9 mouse cellular contexts compared by ENCODE assay signal in the genomic region with DNA sequence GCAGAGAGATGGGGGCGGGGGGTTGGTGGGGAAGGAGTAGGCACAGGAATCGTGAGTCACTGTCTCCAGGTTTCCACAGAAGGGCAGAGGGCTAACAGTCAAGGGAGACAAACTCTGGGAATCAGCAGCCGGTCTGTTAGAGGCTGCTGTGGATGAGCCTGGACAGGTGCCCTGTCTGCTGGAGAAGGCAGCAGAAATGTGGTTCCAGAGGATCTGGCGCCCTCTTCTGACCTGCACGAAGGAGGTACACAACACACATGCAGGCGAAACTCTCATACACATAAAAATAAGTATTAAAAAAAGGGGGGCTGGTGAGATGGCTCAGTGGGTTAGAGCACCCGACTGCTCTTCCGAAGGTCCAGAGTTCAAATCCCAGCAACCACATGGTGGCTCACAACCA. TPM values are rescaled to one million over a fixed set of nuclear protein-coding genes. Genes with fewer than 3 reads are reported as not detected.
A peak's percentile ranks its signal among the peaks of the same experiment; 100 is the strongest.
DNase-seq lines count a peak whose midpoint lies in the region; ATAC-seq and TF ChIP-seq lines count a peak whose summit lies in the region.
"Had no signal": no experiment of that assay in that cellular context is flagged by ENCODE, and none has a peak within 500 bp of the region (broad histone marks: within the 10 kb centered on the region; RNA-seq: fewer than 3 reads in every experiment).

No protein-coding gene starts in this region.

- 51% methylated on average over 8 of the region's 8 CpGs for WGBS in hindbrain, postnatal 0 days
- 45% methylated on average over 8 of the region's 8 CpGs for WGBS in hindbrain, embryonic 16.5 days
- WGBS in heart, adult 2 months: 37% methylated on average over 8 of the region's 8 CpGs

- dilution Hi-C loops in CH12.LX (cut with MboI; ENCODE audit: extremely low pct_ligation_motif_present, extremely low pct_unique_long_range_greater_than_20kb, low sequenced_read_pairs): no loop called here

- H3K9me3 ChIP-seq in hindbrain, postnatal 0 days (ENCODE audit: low read length): no peaks in the 10 kb centered on the region
- H3K9me3 ChIP-seq in hindbrain, embryonic 16.5 days (ENCODE audit: control insufficient read depth, low read length): no peaks in the 10 kb centered on the region
- peaks cover 1% of the 10 kb centered on the region for H3K9me3 ChIP-seq in CH12.LX (replicated peaks; ENCODE audit: low read length)
- H3K9me3 ChIP-seq: limb, embryonic 13.5 days had no signal

- peak; percentile 9 for DNase-seq in hindbrain, postnatal 0 days (ENCODE audit: low spot score)
- peak; percentile 17 for DNase-seq in CH12.LX (ENCODE audit: extremely low read depth)
- peak; percentile 13 to 24 for DNase-seq in adrenal gland, postnatal 36 days
- peak; percentile 48 to 57 for DNase-seq in kidney, postnatal 4 days
- DNase-seq in frontal cortex, postnatal 25 days (ENCODE audit: low spot score in 2 of 2): no peak
- no peak for DNase-seq in right cerebral cortex, postnatal 14 days
- DNase-seq in heart, adult 2 months: no peak

- intact Hi-C loops in heart, adult 2 months (cut with DNase I): no loop called here

- no peak for TF ChIP-seq POLR2A in CH12.LX (IDR thresholded peaks at IDR 0.05; ENCODE audit: low read depth, low read length)
- TF ChIP-seq POLR2A in heart, adult 2 months (IDR thresholded peaks at IDR 0.05; ENCODE audit: insufficient read depth, low read depth, low read length): no peak

- TF ChIP-seq CTCF in hindbrain, postnatal 0 days (IDR thresholded peaks at IDR 0.05; ENCODE audit: low read depth): peak; percentile 31
- peak in 1 of 2 experiments; percentile 58; a peak in 2 of 4 replicates for TF ChIP-seq CTCF in CH12.LX (conservative IDR thresholded peaks at IDR 0.05 in 1 of 2, IDR thresholded peaks at IDR 0.05 in 1 of 2; ENCODE audit: low read depth in 2 of 2, low read length in 2 of 2)
- no peak for TF ChIP-seq CTCF in heart, adult 2 months (IDR thresholded peaks at IDR 0.05)

- in situ Hi-C loops in CH12.LX (cut with MboI; ENCODE audit: low pct_ligation_motif_present, low pct_unique_long_range_greater_than_20kb, low sequenced_read_pairs): no loop called here

- ATAC-seq in hindbrain, postnatal 0 days: no peak
- ATAC-seq in hindbrain, embryonic 16.5 days: no peak

- no peak overlapping the region for H3K4me2 ChIP-seq in hindbrain, postnatal 0 days (ENCODE audit: low read depth, low read length)
- H3K4me2 ChIP-seq in hindbrain, embryonic 16.5 days (ENCODE audit: low read length): no peak overlapping the region
- no peak overlapping the region for H3K4me2 ChIP-seq in CH12.LX (ENCODE audit: insufficient read depth, low read depth, poor library complexity, severe bottlenecking)
- H3K4me2 ChIP-seq: limb, embryonic 13.5 days had no signal

- TF ChIP-seq EP300 in CH12.LX (IDR thresholded peaks at IDR 0.05; ENCODE audit: low read length): no peak
- no peak for TF ChIP-seq EP300 in heart, adult 2 months (IDR thresholded peaks at IDR 0.05; ENCODE audit: insufficient read depth, low read depth, low read length)

- H3K9ac ChIP-seq in hindbrain, postnatal 0 days (replicated peaks; ENCODE audit: low read length): no peak overlapping the region
- H3K9ac ChIP-seq in hindbrain, embryonic 16.5 days (ENCODE audit: low read depth, low read length): no peak overlapping the region
- H3K9ac ChIP-seq in CH12.LX (ENCODE audit: insufficient read depth, low read depth): no peak overlapping the region
- H3K9ac ChIP-seq in heart, adult 2 months (ENCODE audit: low read depth, low read length): no peak overlapping the region
- H3K9ac ChIP-seq: limb, embryonic 13.5 days had no signal

- H3K4me1 ChIP-seq in hindbrain, postnatal 0 days (ENCODE audit: insufficient read depth, low read length): no peaks in the 10 kb centered on the region
- no peaks in the 10 kb centered on the region for H3K4me1 ChIP-seq in hindbrain, embryonic 16.5 days (ENCODE audit: control insufficient read depth, insufficient read depth, low read depth, low read length)
- no peaks in the 10 kb centered on the region; a peak in 1 of 4 replicates for H3K4me1 ChIP-seq in CH12.LX (ENCODE audit: control insufficient read depth in 1 of 2, insufficient read depth in 2 of 2)
- H3K4me1 ChIP-seq in heart, adult 2 months (ENCODE audit: control insufficient read depth, insufficient read depth, low read length): no peaks in the 10 kb centered on the region

- H3K4me3 ChIP-seq in hindbrain, postnatal 0 days (ENCODE audit: low read length): no peak overlapping the region
- no peak overlapping the region for H3K4me3 ChIP-seq in hindbrain, embryonic 16.5 days (ENCODE audit: low read length)
- H3K4me3 ChIP-seq in CH12.LX (replicated peaks in 1 of 3; ENCODE audit: low read depth in 2 of 3, low read length in 2 of 3, poor library complexity in 1 of 3): no peak overlapping the region
- no peak overlapping the region for H3K4me3 ChIP-seq in heart, adult 2 months
- H3K4me3 ChIP-seq: limb, embryonic 13.5 days had no signal

- no peak overlapping the region for H3K27ac ChIP-seq in hindbrain, postnatal 0 days
- H3K27ac ChIP-seq in hindbrain, embryonic 16.5 days (ENCODE audit: low read depth, low read length): no peak overlapping the region
- no peak overlapping the region for H3K27ac ChIP-seq in CH12.LX (ENCODE audit: insufficient read depth, low read depth)
- no peak overlapping the region for H3K27ac ChIP-seq in heart, adult 2 months
- H3K27ac ChIP-seq: limb, embryonic 13.5 days had no signal

- no peaks in the 10 kb centered on the region for H3K79me2 ChIP-seq in CH12.LX (replicated peaks; ENCODE audit: control insufficient read depth, extremely low read depth, insufficient read depth, poor library complexity, severe bottlenecking)
- no peaks in the 10 kb centered on the region for H3K79me2 ChIP-seq in heart, adult 2 months (replicated peaks; ENCODE audit: control insufficient read depth, insufficient read depth, low read length)

- no peaks in the 10 kb centered on the region for H3K36me3 ChIP-seq in hindbrain, postnatal 0 days (ENCODE audit: insufficient read depth, low read length)
- H3K36me3 ChIP-seq in hindbrain, embryonic 16.5 days (ENCODE audit: control insufficient read depth, insufficient read depth, low read length): no peaks in the 10 kb centered on the region
- H3K36me3 ChIP-seq in CH12.LX (replicated peaks in 1 of 2; ENCODE audit: control insufficient read depth in 1 of 2, insufficient read depth in 1 of 2, low read length in 1 of 2): no peaks in the 10 kb centered on the region
- no peaks in the 10 kb centered on the region for H3K36me3 ChIP-seq in heart, adult 2 months (ENCODE audit: control insufficient read depth, insufficient read depth, low read length)
- H3K36me3 ChIP-seq: limb, embryonic 13.5 days had no signal

- H3K27me3 ChIP-seq in hindbrain, postnatal 0 days (ENCODE audit: insufficient read depth, low read length): no peaks in the 10 kb centered on the region
- no peaks in the 10 kb centered on the region for H3K27me3 ChIP-seq in hindbrain, embryonic 16.5 days (replicated peaks; ENCODE audit: control insufficient read depth, insufficient read depth, low read length)
- peaks cover 25% of the 10 kb centered on the region for H3K27me3 ChIP-seq in CH12.LX (replicated peaks)
- H3K27me3 ChIP-seq in heart, adult 2 months (ENCODE audit: control insufficient read depth, insufficient read depth, low read length): no peaks in the 10 kb centered on the region; the same call in 1 of the 2 replicates
- H3K27me3 ChIP-seq: limb, embryonic 13.5 days had no signal

- peak; percentile 52 for TF ChIP-seq RAD21 in CH12.LX (IDR thresholded peaks at IDR 0.05; ENCODE audit: low read depth, low read length)

TF ChIP-seq in CH12.LX, 34 proteins besides CTCF, POLR2A, EP300 and RAD21:
- TF ChIP-seq MYC (IDR thresholded peaks at IDR 0.05; ENCODE audit: low read depth, low read length): no peak
- TF ChIP-seq SMC3 (IDR thresholded peaks at IDR 0.05; ENCODE audit: low read depth, low read length): peak; percentile 30

RNA-seq across cellular contexts. Expression of a gene that starts 13.3 kb away (rescaled TPM):
- total RNA-seq in hindbrain, postnatal 0 days (2014; rRNA removed): not detected in 2 replicates
- polyA plus RNA-seq in hindbrain, postnatal 0 days (2015; fragmentation: Nextera tagmentation; extraction: Ambion mirVana): not detected in 2 replicates
- not detected in 2 replicates for polyA plus RNA-seq in hindbrain, embryonic 16.5 days (2015; fragmentation: Nextera tagmentation; extraction: Ambion mirVana)
- 0.08 TPM in 1 of 2 replicates, not detected in the other for total RNA-seq in CH12.LX (2012; rRNA removed)
- not detected in 2 replicates for total RNA-seq in CH12.LX (2014; rRNA removed)
- 0.17 TPM in 1 of 2 replicates, not detected in the other for polyA plus RNA-seq in CH12.LX (2012; ENCODE audit: insufficient read length, low read depth)
- not detected for total RNA-seq in adrenal gland, postnatal 36 days (2021)
- not detected for total RNA-seq in heart, adult 2 months (2021)
- polyA plus RNA-seq in heart, adult 2 months (2012; rRNA removed): not detected in 2 replicates
- polyA plus RNA-seq: limb, embryonic 13.5 days had no signal

RNA-seq across cellular contexts. Expression of a gene that starts 27.9 kb away (rescaled TPM):
- total RNA-seq in hindbrain, postnatal 0 days (2014; rRNA removed): not detected in 2 replicates
- not detected in 2 replicates for polyA plus RNA-seq in hindbrain, postnatal 0 days (2015; fragmentation: Nextera tagmentation; extraction: Ambion mirVana)
- polyA plus RNA-seq in hindbrain, embryonic 16.5 days (2015; fragmentation: Nextera tagmentation; extraction: Ambion mirVana): not detected in 2 replicates
- total RNA-seq in CH12.LX (2012; rRNA removed) (not detected in 2 replicates), CH12.LX (2014; rRNA removed) (not detected in 2 replicates)
- polyA plus RNA-seq in CH12.LX (2012; ENCODE audit: insufficient read length, low read depth): not detected in 2 replicates
- not detected for total RNA-seq in adrenal gland, postnatal 36 days (2021)
- total RNA-seq in heart, adult 2 months (2021): not detected
- polyA plus RNA-seq in heart, adult 2 months (2012; rRNA removed): not detected in 2 replicates
- polyA plus RNA-seq: limb, embryonic 13.5 days had no signal

RNA-seq across cellular contexts. Expression of a gene that starts 55.5 kb away (rescaled TPM):
- 67.5 and 75.5 TPM in 2 replicates for total RNA-seq in hindbrain, postnatal 0 days (2014; rRNA removed)
- 76.5 and 81.4 TPM in 2 replicates for polyA plus RNA-seq in hindbrain, postnatal 0 days (2015; fragmentation: Nextera tagmentation; extraction: Ambion mirVana)
- polyA plus RNA-seq in hindbrain, embryonic 16.5 days (2015; fragmentation: Nextera tagmentation; extraction: Ambion mirVana): 77.7 and 80.5 TPM in 2 replicates
- total RNA-seq in CH12.LX (2012; rRNA removed): 39.3 and 42.2 TPM in 2 replicates
- total RNA-seq in CH12.LX (2014; rRNA removed): 39.3 and 42.6 TPM in 2 replicates
- polyA plus RNA-seq in CH12.LX (2012; ENCODE audit: insufficient read length, low read depth): 43.4 and 44.5 TPM in 2 replicates
- 10 to 100 TPM; 25.2 to 27.3 TPM for total RNA-seq in adrenal gland, postnatal 36 days (2021)
- total RNA-seq in heart, adult 2 months (2021): 10 to 100 TPM; 17.9 to 19.4 TPM
- 14.1 and 18.5 TPM in 2 replicates for polyA plus RNA-seq in heart, adult 2 months (2012; rRNA removed)

Comparison
In these comparisons a context has a peak if more than half of its experiments do, and no peak if none do; other contexts are left out.
1. DNase-seq: peak in hindbrain, postnatal 0 days (single experiment), CH12.LX (single experiment), adrenal gland, postnatal 36 days (2 of 2) and kidney, postnatal 4 days (2 of 2); none in frontal cortex, postnatal 25 days (0 of 2), right cerebral cortex, postnatal 14 days (single experiment) and heart, adult 2 months (0 of 2).